Mouse (Mus musculus): ENCODE results near the gene Chpf. TPM values are rescaled to one million over a fixed set of nuclear protein-coding genes. Genes with fewer than 3 reads are reported as not detected.
A peak's percentile ranks its signal among the peaks of the same experiment; 100 is the strongest.

Gene Chpf
- polyA plus RNA-seq, 1 experiment from 2014 or later = 53.4 TPM

DNA sequence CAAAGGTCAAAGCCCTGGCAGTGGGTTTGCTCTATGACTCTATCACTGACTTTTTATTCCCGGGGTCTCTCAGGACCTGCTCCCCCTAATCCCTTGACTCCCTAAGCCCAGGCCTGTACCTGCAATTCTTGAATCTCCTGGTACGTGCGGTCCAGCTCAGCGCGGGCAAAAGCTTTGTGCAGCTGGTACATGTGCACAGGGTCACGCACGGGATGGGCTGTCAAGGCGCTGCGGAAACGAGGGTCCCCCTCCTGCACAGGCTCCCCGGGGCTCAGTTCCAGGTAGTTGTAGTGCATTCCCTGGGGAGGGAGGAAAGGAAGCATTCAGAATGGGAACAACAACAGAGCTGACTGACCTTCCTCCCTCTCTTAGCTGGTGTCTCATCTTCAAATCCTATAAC is 2.7 kb downstream of the Chpf start:
- no peak overlapping the region for H3K4me2 ChIP-seq
- no peak for ATAC-seq (ENCODE audit: low FRiP score, low read depth)
- H3K9me3 ChIP-seq = no peaks in the 10 kb centered on the region
- WGBS = 95% methylated on average over 11 of the region's 11 CpGs
- no peaks in the 10 kb centered on the region for H3K27me3 ChIP-seq
- H3K36me3 ChIP-seq = peaks cover 24% of the 10 kb centered on the region
- no peak overlapping the region for H3K9ac ChIP-seq
- no peak overlapping the region for H3K4me3 ChIP-seq
- H3K27ac ChIP-seq (replicated peaks) = no peak overlapping the region
- peaks cover 39% of the 10 kb centered on the region for H3K4me1 ChIP-seq (replicated peaks)

DNA sequence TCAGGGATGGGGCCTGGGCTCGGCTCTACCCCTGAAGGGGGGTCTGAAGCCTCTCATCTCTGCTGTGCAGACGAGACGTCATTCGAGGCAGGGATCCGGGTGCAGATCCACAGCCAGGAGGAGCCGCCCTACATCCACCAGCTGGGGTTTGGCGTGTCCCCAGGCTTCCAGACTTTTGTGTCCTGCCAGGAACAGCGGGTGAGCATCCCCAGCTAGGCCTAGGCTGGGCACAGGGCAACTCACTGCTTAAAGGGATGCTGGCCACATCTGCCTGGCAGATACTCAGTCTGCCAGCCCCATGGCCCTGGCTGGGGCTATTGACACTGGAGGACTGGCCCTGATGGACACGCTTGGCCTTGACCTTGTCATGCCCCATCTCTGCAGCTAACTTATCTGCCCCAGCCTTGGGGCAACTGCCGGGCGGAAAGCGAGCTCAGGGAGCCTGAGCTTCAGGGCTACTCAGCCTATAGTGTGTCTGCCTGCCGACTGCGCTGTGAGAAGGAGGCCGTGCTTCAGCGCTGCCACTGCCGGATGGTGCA is 9.8 kb downstream of the Chpf start:
- 77% methylated on average over 17 of the region's 17 CpGs for WGBS

DNA sequence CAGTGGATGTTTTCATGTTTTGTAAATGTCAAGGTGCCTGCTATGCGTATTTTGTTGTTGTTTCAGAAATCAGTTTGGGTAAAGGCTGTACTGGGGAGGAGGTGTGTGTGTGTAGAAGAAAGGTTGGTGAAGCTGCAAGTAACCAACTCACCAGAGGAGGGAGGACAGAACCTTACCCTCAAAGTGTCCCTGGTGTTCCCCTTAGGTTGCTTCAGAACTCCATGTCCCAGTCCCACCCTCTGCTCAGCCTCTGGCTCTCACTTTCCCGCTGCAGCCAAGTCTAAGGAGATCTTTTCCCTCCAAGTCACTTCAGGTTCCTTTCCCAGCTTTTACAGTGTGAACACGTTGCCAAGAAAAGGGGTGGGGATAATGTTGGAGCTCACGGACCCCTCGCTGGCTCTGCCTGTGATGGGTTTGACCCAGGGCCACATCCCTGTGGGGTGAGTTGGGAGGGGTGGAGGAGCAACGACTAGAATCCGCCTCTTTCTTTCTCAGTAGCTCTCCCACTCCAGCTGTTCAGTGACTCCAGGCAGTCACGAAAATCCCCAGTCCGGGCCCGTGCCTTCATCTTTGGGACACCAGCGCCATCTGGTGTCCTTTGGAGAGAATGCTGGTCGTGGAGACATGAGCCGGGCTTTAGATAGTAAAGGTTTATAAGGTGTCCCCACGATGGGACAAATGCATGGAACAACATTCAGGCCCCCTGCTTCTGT is 11.7 kb downstream of the Chpf start:
- peak; percentile 76 for ATAC-seq (ENCODE audit: low FRiP score, low read depth)
- Histone ChIP-seq H3K4me1 (replicated peaks) (peaks cover 16% of the 10 kb centered on the region), H3K4me2 (peak overlapping the region; percentile 36), H3K9ac (no peak overlapping the region), H3K27ac (replicated peaks) (no peak overlapping the region), H3K36me3 (peaks cover 3% of the 10 kb centered on the region; the same call in 1 of the 2 replicates), H3K9me3 (no peaks in the 10 kb centered on the region), H3K27me3 (peaks cover 8% of the 10 kb centered on the region; the same call in 1 of the 2 replicates), H3K4me3 (no peak overlapping the region)
- WGBS = 7% methylated on average over 14 of the region's 14 CpGs

More for the DNA sequence above, 9.8 kb downstream of the Chpf start:
- no peak for ATAC-seq (ENCODE audit: low FRiP score, low read depth)
- no peak overlapping the region for H3K4me2 ChIP-seq
- H3K27ac ChIP-seq (replicated peaks) = no peak overlapping the region
- H3K9me3 ChIP-seq = no peaks in the 10 kb centered on the region
- H3K36me3 ChIP-seq = peaks cover 7% of the 10 kb centered on the region
- peaks cover 8% of the 10 kb centered on the region; the same call in 1 of the 2 replicates for H3K27me3 ChIP-seq
- H3K4me3 ChIP-seq = no peak overlapping the region
- H3K9ac ChIP-seq = no peak overlapping the region
- H3K4me1 ChIP-seq (replicated peaks) = peaks cover 13% of the 10 kb centered on the region

DNA sequence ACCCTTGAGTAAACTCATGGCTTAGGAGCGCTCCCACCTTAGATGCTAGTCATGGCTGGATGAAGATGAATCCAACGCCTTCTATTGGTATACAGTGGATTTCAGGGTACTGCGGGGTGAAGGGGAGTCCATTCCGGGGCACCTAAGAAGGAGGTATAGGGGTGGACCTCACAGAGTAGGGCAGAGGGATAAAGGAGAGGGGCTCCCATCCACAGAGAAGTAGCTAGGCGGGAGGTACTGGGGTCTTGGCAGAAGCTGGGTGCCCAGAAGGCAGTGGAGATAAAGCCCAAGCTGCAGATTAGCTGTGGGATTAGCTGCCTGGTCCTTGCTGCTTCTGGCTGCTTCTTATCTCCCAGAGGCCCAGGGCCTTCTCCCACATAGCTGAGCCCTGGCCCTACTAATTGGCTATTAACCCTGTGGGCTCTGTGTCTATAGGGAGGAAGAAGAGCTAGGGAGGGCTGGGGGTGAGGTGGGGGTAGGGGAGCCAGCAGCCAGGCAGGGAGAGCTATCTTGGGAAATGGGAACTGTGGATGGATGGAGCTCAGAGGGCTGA is 15.4 kb downstream of the Chpf start:
- Histone ChIP-seq H3K4me3 (no peak overlapping the region), H3K4me2 (no peak overlapping the region), H3K9me3 (no peaks in the 10 kb centered on the region), H3K27me3 (peaks cover 2% of the 10 kb centered on the region; the same call in 1 of the 2 replicates), H3K36me3 (no peaks in the 10 kb centered on the region), H3K9ac (no peak overlapping the region), H3K27ac (replicated peaks) (no peak overlapping the region), H3K4me1 (replicated peaks) (peaks cover 24% of the 10 kb centered on the region)
- no peak for ATAC-seq (ENCODE audit: low FRiP score, low read depth)
- WGBS = 88% methylated on average over 5 of the region's 5 CpGs

DNA sequence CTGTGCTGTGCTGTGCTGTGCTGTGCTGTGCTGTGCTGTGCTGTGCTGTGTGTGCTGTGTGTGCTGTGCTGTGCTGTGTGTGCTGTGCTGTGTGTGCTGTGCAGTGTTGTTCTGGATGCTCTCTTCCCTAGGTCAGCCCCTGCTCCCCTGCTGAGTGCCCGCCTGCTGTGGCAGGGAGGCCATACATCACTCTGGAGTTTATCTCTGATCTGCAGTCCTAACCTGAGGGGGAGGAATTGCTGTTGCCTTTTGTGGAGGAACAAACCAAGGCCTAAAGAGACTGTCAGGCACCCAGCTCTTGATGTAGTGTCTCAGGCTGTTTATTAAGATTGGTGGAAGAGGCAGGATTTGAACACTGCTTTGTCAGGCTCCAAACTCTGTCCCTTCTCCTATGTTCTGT is 16.5 kb downstream of the Chpf start:
- H3K27ac ChIP-seq (replicated peaks) = no peak overlapping the region
- H3K4me2 ChIP-seq = no peak overlapping the region
- no peak overlapping the region for H3K4me3 ChIP-seq
- H3K9ac ChIP-seq = no peak overlapping the region
- H3K9me3 ChIP-seq = no peaks in the 10 kb centered on the region
- no peaks in the 10 kb centered on the region; the same call in 1 of the 2 replicates for H3K27me3 ChIP-seq
- 40% methylated on average over 1 of the region's 1 CpGs for WGBS
- H3K36me3 ChIP-seq = no peaks in the 10 kb centered on the region
- H3K4me1 ChIP-seq (replicated peaks) = peaks cover 33% of the 10 kb centered on the region
- ATAC-seq (ENCODE audit: low FRiP score, low read depth) = no peak

DNA sequence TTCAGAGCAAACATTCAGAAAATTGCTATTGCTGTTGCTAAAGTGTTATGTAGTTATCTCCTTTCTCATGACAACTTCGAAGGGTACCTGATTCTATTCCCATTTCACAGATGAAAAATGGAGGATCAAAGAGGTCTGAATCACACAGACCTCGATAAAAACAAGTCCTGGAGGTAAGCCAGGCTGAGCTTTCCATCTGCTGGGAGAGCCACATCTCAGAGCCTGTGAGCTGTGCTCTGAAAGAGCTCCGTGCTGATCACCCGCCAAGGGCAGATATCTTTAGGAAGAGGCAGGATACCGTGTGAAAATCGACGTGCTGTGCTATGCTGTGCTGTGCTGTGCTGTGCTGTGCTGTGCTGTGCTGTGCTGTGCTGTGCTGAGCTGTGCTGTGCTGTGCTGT is 18.8 kb downstream of the Chpf start:
- H3K27me3 ChIP-seq = no peaks in the 10 kb centered on the region
- H3K4me1 ChIP-seq (replicated peaks) = peaks cover 46% of the 10 kb centered on the region
- 68% methylated on average over 7 of the region's 7 CpGs for WGBS
- no peak for ATAC-seq (ENCODE audit: low FRiP score, low read depth)
- H3K9me3 ChIP-seq = no peaks in the 10 kb centered on the region
- H3K9ac ChIP-seq = no peak overlapping the region
- H3K36me3 ChIP-seq = no peaks in the 10 kb centered on the region
- no peak overlapping the region for H3K4me3 ChIP-seq
- H3K4me2 ChIP-seq = no peak overlapping the region
- no peak overlapping the region for H3K27ac ChIP-seq (replicated peaks)

DNA sequence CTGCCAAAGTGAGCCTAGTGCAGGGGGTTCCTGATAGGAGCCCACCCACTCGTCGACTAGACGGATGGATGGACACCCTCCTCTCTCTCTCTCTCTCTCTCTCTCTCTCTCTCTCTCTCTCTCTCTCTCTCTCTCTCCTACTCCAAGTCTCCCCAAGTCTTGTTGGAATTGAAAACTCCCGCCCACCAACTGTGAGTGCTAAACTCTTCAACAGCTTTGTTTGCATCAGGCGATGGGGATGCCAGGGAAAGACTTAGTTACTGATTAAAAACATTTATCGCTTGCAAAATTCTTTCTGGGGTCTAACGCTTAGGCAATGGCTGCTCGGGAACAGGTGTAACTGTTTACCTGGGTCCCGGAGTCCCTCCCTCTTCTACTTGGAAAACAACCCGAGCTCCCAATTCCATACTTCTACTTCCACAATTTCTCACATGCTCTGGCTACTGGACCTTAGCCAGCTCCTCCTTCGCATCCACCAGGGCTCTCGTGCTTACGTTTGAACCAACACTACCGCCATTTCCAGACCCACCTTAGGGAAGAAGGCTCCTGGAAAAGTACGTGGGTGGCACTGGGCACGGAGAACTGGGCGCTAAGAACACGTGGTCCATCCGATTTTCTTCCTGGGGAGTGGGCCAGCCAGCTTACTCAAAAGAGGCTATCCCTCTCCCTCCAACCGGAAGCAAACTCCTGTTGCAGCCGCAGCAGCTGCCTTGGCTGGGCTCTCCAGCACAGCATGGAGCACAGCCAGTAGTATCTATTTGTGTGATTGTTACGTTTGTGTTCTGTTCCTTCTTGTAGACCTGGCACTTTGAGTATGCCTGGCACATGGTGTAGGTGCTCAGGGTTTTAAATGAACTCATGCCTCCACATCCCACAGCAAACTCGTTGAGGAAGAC is 20.1 kb downstream of the Chpf start:
- ATAC-seq (ENCODE audit: low FRiP score, low read depth) = no peak
- H3K36me3 ChIP-seq = no peaks in the 10 kb centered on the region
- H3K4me3 ChIP-seq = peak overlapping the region; percentile 18
- no peaks in the 10 kb centered on the region for H3K27me3 ChIP-seq
- peak overlapping the region; percentile 53 for H3K4me2 ChIP-seq
- H3K9ac ChIP-seq = no peak overlapping the region
- no peaks in the 10 kb centered on the region for H3K9me3 ChIP-seq
- peak overlapping the region; percentile 33; the same call in 1 of the 2 replicates for H3K27ac ChIP-seq (replicated peaks)
- WGBS = 15% methylated on average over 23 of the region's 23 CpGs
- peaks cover 48% of the 10 kb centered on the region for H3K4me1 ChIP-seq (replicated peaks)

DNA sequence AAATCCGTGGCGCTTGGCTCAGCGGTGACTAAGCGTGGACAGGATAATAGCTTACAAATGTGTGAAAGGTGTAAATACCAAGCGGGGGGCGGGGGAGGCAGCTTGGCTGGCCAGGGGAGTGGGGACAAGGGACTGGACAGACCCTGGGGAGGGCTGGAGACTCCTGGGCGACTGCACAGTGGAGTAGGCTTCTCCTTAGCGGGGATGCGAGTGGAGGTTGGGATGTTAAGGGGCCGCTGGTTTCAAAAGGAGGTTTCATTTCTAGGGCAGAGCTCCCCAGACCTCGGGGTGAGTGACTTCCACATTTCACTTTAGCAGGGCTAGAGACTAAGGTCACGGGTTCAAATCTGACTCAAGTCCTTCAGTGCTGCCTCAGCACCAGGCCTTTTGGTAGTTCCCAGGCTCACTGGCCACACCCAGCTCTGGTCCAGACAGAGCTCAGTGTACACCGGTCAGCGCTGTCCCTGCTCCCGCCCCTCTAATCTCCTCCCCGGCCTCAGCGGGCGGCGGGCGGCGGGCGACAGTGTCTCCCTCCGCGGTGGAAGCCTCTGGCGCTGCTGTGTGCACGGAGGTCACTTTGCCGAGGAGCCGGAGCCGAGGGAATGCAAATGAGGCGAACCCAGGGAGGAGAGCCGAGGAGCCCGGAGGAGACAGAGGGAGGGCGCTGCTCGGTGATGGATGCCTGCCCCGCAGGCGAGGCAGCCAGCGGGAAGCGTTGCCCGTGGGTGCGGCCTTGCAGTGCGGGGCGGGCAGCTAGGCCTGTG is 20.9 kb downstream of the Chpf start:
- H3K4me3 ChIP-seq = peak overlapping the region; percentile 18
- H3K9ac ChIP-seq = no peak overlapping the region
- H3K27me3 ChIP-seq = no peaks in the 10 kb centered on the region
- H3K36me3 ChIP-seq = no peaks in the 10 kb centered on the region
- peak overlapping the region; percentile 53 for H3K4me2 ChIP-seq
- peak overlapping the region; percentile 33; the same call in 1 of the 2 replicates for H3K27ac ChIP-seq (replicated peaks)
- peak; percentile 54 for ATAC-seq (ENCODE audit: low FRiP score, low read depth)
- H3K9me3 ChIP-seq = no peaks in the 10 kb centered on the region
- 3% methylated on average over 42 of the region's 42 CpGs for WGBS
- peaks cover 49% of the 10 kb centered on the region for H3K4me1 ChIP-seq (replicated peaks)

DNA sequence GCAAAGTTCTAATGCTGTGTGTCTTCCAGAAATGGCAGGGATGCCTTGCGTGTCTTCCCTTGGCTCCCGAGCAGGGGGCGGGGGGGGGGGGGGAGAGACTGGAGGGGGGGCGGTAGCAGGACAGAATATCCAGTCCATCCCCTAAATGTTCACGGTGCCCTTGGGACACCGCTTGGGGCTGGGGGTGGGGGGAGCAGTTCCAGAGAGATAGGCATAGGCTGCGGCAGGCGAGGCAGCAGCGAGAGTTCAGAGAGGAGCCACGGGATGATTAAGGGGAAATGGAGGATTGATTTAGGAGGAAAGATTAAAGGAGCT is 21.4 kb downstream of the Chpf start:
- Histone ChIP-seq H3K27me3 (no peaks in the 10 kb centered on the region), H3K4me1 (replicated peaks) (peaks cover 49% of the 10 kb centered on the region), H3K9ac (no peak overlapping the region), H3K4me3 (no peak overlapping the region), H3K9me3 (no peaks in the 10 kb centered on the region), H3K36me3 (no peaks in the 10 kb centered on the region), H3K4me2 (0 out of 2 replicates have a peak overlapping the region, but pooled peaks have one; percentile 53), H3K27ac (replicated peaks) (no peak overlapping the region)
- WGBS = 5% methylated on average over 8 of the region's 10 CpGs
- no peak; the same call in 1 of the 2 replicates for ATAC-seq (ENCODE audit: low FRiP score, low read depth)

DNA sequence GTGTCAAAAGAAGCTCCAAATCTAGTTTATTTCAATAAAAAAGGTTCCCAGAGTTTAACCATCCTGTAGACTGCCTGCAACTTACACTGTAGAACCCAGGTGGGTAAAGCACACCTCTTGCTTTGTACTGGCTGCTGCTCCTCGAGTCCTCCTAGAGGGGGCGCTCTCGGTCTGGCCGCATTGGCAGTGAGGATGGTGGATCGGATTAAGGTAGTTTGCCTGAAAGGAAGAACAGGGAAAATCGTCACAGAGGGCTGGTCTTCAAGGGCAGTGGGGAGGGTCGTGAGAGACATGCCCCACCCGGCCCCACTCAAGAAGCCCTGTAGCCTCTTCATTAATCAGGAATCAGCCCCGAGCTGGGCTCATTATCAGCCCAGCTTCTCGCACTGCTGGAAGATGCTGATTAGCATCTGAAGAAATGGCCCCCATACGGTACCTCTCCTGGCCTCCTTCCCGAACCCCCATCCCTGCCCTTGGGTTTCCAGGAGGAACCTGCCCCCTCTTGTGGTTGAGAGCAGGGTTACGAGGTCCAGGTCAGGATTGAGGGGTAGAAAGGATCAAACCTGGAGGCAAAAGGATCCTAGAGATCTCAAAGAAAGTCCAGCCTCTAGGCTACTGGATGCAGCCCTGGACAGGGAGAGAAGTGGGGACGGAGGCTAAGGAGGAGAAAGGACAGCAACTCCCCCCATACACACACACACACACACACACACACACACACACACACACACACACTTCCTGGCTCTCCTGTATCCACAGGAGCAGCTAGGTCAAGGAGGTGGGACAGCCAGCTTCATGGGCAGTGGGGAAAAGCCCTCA is 22.2 kb downstream of the Chpf start:
- no peak overlapping the region for H3K9ac ChIP-seq
- no peak overlapping the region for H3K4me3 ChIP-seq

DNA sequence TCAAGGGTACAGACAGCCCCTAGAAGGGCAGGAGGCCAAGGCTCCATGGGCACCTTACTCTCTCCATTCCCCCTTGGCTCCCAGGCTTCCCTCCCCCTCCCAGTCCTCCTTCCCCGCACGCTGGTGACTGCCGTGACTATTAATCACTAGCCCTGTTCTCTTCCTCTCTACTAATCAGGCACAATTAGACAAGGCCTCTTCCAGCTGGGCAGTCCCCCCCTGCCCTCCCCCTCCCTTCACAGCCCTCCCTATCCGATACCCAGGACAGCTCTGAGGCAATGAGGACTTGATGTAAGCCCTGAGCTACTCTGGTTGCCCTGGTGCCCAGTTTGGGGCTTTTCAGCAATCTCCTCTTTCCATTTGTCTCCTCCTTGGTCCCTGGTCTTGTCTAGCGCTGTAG is 23.2 kb downstream of the Chpf start:
- H3K27me3 ChIP-seq = peaks cover 8% of the 10 kb centered on the region; the same call in 1 of the 2 replicates
- no peak overlapping the region for H3K4me2 ChIP-seq
- ATAC-seq (ENCODE audit: low FRiP score, low read depth) = peak; percentile 13; the same call in 1 of the 2 replicates
- H3K9me3 ChIP-seq = no peaks in the 10 kb centered on the region
- peaks cover 62% of the 10 kb centered on the region for H3K4me1 ChIP-seq (replicated peaks)
- H3K36me3 ChIP-seq = no peaks in the 10 kb centered on the region
- no peak overlapping the region for H3K4me3 ChIP-seq
- no peak overlapping the region for H3K9ac ChIP-seq
- WGBS = 20% methylated on average over 5 of the region's 5 CpGs
- no peak overlapping the region for H3K27ac ChIP-seq (replicated peaks)

More for the DNA sequence above, 22.2 kb downstream of the Chpf start:
- 6% methylated on average over 14 of the region's 14 CpGs for WGBS
- Histone ChIP-seq H3K9me3 (no peaks in the 10 kb centered on the region), H3K36me3 (no peaks in the 10 kb centered on the region), H3K4me1 (replicated peaks) (peaks cover 53% of the 10 kb centered on the region), H3K4me2 (no peak overlapping the region), H3K27ac (replicated peaks) (no peak overlapping the region), H3K27me3 (peaks cover 4% of the 10 kb centered on the region; the same call in 1 of the 2 replicates)
- no peak for ATAC-seq (ENCODE audit: low FRiP score, low read depth)

Measured in hindbrain, embryonic 15.5 days (tissue).